Mouse (Mus musculus) heart, postnatal 36 days (tissue): ENCODE measurements at regions not wholly inside any gene's neighbourhood (a gene's known extent, or its start where the extent isn't known, plus 50 kb on each side); places are given as distances from the start of the nearest gene placed in this dataset.

Experiments used
- DNase-seq, 2 experiments: peaks; one replicate each; pipeline ENCODE4 v3.0.0; 2021 to 2022
- intact Hi-C: fragments of 180-260 bp; cut with DNase I; formaldehyde crosslinking; loops from one replicate; pipeline ENCODE4 v1.15.1; 2025

DNA sequence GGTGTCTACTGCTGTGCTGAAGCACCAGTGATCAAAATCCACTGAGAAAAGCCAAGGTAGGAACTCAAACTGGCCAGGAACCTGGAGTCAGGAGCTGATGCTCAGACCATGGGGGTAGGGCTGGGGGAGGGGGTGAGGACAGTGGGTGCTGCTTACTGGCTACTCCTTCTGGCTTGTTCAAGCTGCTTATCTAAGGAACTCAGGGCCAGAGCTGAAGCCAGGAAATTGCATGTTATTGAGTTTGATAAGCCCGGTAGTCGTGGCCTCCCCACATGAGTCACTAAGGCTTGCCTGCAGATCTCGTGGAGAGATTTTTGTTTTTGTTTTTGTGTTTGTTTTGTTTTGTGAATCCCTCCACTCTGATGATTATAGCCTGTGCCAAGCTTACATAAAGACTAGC is 65.9 kb downstream of the Tmem215 start:
- intact Hi-C loops = no loop called here
- DNase-seq = no peak

DNA sequence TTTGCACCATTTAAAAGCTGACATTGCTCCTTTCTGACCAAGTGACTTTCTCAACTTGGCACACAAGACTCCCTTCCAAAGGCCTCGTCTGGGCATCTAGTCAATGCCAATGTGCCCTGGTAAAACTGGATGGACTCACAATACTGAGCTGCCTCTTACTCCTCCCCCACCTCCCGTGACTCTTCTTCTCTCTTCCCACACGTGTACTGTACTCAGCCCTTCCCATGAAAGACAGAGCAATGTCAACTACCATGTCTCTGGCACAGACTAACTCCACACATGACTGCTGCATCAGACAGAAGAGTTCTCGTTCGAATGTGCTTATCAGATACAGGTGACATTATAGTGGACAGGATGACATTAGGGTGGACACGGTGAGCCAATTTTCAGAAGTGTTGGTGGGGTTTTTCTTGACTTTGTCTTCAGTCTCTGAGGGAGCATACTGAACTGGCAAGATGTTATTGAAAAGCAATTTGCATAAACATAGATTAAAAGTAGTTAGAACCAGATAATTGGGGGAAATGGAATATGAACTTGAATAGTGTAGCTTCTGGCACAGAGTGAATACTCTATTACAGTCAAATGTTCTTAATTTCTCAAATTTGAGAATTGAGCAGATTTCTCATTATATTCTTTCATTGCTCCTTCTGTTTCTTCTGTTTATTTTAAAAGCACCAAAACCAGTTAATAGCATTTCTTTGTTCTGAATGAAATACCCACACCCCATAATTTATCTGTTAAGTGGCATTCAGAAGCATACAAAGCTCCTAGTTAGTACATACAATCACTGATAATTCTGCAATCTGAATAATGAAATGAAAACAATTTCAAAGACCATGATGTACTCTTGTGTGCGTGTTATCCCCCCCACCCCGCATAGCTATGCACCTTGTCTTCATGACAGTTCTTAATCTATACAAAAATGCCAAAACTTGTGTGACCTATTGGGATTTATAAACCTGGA is 71.4 kb downstream of the Tmem215 start:
- intact Hi-C loops = no loop called here
- DNase-seq = no peak

DNA sequence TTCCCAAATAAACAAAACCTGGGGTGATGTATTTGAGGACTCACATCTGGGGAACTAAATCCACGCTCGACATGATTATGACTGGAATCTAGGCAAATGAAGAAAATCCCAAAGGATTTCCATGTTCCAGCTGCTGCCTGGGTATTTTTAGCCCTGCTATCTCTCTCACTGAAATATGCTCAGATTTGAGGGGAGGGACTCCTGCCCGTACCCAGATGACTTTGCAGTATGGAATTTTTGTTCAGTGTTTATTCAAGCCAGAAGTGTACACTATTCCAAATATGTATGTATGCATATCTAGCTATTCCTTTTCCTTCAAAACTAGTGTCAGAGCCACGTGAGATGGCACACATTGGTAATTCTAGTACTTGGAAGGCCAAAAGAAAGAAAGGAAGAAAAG is 72.1 kb downstream of the Tmem215 start:
- no peak for DNase-seq
- intact Hi-C loops = no loop called here

DNA sequence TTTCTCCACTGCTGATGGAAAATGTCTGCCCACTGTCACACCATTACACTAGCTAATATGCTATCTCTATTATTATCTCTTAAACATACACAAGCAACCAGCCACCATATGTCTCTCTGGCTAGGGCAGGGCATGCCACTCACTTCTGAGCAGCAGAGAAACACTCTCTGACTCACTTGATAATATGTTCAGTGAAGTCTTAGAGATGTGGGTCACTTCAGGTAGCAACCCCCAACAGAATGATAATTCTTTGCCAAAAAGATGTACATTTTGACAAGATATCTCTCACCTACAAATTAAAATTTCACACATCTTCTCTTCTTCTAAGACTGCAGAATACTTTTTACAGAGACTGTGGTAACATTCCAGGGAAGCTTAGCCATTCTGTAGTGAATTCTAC is 72.8 kb downstream of the Tmem215 start:
- no peak for DNase-seq
- intact Hi-C loops = no loop called here

DNA sequence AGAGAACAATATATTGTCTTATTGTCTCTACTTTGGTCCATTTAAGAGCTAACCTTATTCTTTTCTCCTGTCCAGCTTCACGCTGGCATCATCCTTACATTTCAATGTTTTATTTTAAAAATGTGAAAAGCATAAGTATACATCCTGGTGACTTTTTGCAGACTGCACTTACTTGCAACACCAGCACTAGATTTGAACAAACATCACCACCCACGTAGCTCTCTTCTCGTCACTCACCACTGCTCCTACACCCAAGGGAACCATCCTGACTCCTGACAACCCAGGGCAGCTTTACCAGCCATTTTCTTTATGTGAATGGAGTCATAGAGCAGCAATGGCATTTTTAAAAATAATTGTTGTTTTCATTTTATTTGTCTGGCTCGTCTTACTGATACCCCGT is 73.7 kb downstream of the Tmem215 start:
- intact Hi-C loops = no loop called here
- no peak for DNase-seq

DNA sequence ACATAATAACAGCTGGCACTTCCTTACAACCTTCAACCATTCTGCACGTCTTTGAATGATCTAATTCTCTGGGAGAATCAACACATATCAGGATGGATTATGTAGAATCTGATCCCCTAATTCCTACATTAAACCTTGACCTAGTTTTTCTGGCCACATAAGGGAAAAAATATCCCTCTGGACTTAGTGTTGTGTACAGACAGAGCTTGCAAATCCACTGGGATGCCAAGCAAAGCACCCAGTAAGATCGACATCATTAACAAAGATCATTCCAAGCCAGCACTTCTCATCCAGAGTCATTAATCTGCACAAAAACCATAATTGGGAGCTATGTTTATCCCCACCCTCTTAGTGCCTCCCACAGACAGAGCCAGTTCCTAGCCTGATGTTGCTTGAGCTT is 87.8 kb downstream of the Tmem215 start:
- DNase-seq = no peak

DNA sequence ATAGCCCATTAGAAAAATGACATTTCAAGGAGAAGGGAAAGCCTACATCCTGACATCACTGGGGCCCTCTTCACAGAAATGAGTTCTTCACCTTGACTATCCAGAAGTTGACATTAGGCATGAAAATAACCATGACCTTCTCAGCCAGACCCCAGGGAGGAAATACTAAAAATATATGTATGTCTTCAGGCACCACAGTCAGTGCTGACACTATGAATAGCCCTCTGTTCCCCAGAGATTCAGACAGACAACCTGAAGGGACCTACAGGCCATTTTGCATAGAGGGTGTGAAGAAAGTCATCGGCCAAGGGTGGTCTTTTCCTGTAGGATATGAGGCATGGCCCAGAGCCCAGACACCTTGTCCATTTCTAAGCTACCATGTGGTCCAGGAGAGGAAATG is 101.3 kb downstream of the Tmem215 start:
- no peak for DNase-seq
- intact Hi-C loops = no loop called here

More for the DNA sequence above, 87.8 kb downstream of the Tmem215 start:
- intact Hi-C loops = no loop called here

DNA sequence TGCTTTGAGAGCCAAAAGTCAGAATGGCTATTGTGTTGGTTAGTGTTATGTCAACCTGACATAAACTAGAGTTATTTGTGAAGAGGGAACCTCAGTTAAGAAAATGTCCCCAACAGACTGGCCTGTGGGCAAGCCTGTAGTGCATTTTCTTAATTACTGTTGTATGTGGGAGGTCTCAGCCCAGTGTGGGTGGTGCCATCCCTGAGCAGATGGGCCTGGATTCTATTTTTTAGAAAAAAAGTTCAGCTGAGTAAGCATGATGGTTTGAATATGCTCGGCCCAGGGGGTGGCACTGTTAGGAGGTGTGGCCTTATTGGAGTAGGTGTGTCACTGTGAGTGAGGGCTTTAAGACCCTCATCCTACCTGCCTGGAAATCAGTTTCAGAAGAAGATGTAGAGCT is 104.0 kb downstream of the Tmem215 start:
- intact Hi-C loops = no loop called here
- no peak for DNase-seq

DNA sequence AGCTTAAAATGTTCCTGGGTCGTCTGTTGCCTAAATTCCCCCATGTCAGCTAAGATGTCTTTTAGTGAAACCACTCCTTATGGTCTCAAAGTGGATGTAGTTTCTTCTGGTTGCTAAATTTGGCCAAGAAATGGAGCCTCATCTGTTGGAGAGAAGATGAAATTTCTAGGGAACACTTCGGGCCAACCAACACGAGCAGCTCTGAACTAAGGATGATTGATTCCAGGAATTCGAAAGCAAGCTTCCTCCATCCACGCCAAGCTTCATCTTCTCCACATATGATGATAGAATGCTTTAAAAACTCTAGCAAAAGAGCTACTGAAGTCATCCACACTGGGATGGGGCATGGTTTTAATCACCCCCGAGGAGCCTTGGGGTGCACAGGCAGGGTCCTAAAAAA is 112.5 kb downstream of the Tmem215 start:
- no peak for DNase-seq
- intact Hi-C loops = no loop called here

DNA sequence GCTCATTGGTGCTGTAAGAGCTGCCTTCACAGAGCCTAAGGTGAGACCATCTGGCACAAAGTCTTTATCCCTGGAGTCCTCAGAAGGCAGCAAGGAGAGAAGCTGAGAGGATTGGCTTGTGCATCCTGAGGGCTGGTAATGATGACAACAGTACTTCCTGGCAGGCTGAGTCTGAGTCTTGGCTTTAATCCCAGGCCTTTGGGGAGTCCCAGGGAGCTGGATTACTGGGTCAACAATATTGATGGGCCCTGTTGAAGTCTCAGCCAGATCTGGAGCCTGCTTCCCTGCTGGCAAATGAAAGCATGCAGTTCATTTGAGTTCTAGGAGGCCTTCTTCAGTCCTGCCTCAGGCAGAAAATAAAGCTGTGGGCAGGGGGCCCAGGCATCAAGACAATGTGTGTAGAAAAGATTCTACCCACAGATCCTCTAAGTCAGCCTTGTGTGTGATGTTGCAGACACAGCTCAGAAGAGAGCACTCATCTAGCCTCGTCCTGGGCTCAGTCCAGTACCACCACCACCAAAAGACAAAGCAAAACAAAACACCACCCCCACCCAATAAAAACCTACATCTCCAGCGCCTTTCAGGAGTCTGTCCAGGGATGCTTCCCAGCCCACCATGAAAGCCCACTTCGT is 113.1 kb downstream of the Tmem215 start:
- intact Hi-C loops = no loop called here

DNA sequence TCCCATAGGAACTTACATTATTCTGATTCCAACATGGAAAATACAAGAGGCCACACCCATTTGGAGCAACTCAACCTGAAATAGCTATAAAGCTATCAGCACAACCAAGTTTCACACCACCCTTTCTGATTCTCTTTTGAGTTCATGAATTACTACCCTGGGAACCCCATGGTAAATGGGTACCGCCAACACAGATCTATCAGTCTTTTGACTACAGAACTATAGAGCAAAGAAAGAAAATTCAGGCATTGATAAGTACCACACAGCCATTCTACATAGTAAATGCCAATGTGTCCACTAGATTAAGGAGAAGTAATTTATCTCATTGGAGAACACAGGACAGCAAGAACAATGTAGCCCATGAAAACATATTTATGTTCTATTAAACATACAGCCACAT is 114.1 kb downstream of the Tmem215 start:
- DNase-seq = no peak
- intact Hi-C loops = loop anchor here (2.0 kb wide), 1 partner anchor 27 kb away; no protein-coding TSS in a partner anchor

More for the DNA sequence above, 113.1 kb downstream of the Tmem215 start:
- DNase-seq = peak; percentile 11 to 25

DNA sequence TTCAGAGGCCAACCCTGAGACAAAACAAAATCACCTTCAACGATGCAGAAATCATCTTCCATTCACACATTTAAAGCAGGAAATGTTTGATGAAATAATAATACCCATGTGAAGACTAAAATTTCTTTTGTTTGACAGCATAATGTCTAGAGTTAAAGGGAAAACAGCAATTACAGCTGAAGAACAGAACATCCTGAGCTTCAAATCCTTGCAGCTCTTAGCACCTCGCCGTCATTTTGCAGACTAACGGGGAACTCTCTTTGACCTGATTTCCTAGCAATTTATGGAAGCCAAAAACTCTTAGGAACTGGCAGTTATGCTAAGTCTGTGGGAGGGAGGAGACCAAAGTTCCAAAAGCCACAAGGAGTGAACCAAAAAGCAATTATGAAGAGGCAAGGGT is 115.3 kb downstream of the Tmem215 start:
- intact Hi-C loops = loop anchor here (2.0 kb wide), 1 partner anchor 26 kb away; no protein-coding TSS in a partner anchor
- no peak for DNase-seq

DNA sequence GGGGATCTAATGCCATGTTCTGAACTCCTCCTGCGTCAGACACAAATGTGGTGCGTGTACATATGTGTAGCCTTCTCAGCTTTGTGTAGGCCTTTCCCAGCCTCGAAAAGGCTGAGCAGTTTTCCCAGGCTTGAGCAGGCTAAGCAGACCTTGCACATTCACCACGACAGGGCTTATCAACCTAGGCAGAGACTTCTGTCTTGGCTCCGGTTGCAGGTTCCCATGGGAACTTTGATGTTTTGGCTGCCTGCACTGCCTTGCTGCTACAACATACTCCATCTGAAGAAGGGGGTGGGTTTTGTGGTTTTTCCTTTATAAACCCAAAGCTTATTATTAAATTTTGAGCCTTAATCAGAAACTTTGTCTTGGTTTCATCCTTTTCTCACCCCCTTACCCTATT is 109.2 kb downstream of the Aptx start:
- peak in 1 of 2 experiments; percentile 6 for DNase-seq
- intact Hi-C loops = no loop called here

DNA sequence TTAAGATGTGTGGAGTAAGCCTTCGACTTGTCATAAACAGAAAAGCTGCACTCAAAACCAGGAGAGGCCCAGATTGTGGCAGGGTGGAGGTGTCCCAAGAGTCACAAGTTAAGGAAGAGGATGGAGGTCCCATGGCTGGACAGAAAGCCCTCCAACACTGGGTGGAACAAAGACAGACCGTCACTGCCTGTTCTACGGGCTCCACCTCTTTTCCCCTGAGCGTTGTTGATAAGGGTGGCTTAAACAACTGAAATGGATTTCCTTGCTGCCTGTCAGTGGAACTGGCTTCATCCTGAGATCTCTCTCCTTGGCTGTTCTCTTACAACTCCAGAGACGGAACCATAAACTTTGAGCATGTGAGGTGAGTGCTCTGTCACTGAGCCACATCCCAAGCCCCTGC is 78.0 kb downstream of the Aptx start:
- no peak for DNase-seq
- intact Hi-C loops = no loop called here

DNA sequence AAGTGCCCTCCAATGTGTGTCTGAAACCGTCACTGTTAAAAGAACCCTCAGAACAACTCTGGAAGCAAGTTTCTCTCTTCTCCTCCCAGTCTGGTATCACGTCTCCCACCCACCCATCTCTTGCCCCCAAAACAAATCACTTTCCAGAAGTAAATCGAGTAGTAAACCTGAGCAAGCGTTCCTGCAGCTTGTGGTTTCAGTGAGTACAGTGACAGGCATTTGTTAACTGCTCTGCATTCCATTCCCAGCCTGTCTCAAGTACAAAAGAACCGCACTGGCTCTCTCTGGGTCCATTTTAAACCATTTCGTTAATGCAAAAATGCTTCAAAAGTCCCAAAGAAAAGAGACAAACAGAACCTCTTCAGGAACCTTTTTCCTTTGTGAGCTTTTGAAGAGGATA is 77.1 kb downstream of the Aptx start:
- no peak for DNase-seq
- intact Hi-C loops = no loop called here
